Mouse (Mus musculus): ENCODE data around the gene Usp15.
A peak's percentile ranks its signal among the peaks of the same experiment; 100 is the strongest.

The Usp15 gene

GRCm38 (mm10) chr10:123101303-123101702 lies 95.5 kb downstream of the Usp15 start:
- DNase-seq (ENCODE audit: low spot score): no peak

- no peak for DNase-seq (ENCODE audit: low spot score)
Measured at GRCm38 (mm10) chr10:123100584-123100983, 96.2 kb downstream of the Usp15 start.

GRCm38 (mm10) chr10:123094504-123094903 lies 102.3 kb downstream of the Usp15 start:
- DNase-seq (ENCODE audit: low spot score): no peak

GRCm38 (mm10) chr10:123092577-123092976 lies 104.2 kb downstream of the Usp15 start:
- DNase-seq (ENCODE audit: low spot score): no peak

- peak; percentile 61 for DNase-seq (ENCODE audit: low spot score)
Measured at GRCm38 (mm10) chr10:123091737-123092136, 105.1 kb downstream of the Usp15 start.

GRCm38 (mm10) chr10:123089425-123089930 lies 107.3 kb downstream of the Usp15 start:
- DNase-seq (ENCODE audit: low spot score): no peak

- no peak for DNase-seq (ENCODE audit: low spot score)
Measured at GRCm38 (mm10) chr10:123086847-123087246, 109.9 kb downstream of the Usp15 start.

GRCm38 (mm10) chr10:123084900-123085641 lies 111.7 kb downstream of the Usp15 start:
- no peak for DNase-seq (ENCODE audit: low spot score)

- no peak for DNase-seq (ENCODE audit: low spot score)
Measured at GRCm38 (mm10) chr10:123084307-123084706, 112.5 kb downstream of the Usp15 start.

- DNase-seq (ENCODE audit: low spot score): peak; percentile 99
Measured at GRCm38 (mm10) chr10:123076245-123077023, 120.4 kb downstream of the Usp15 start, which contains the start of gene Mon2. Mon2 (minus strand) TSS chr10:123076505.

- no peak for DNase-seq (ENCODE audit: low spot score)
Measured at GRCm38 (mm10) chr10:123075751-123076242, 121.0 kb downstream of the Usp15 start.

- no peak for DNase-seq (ENCODE audit: low spot score)
Measured at GRCm38 (mm10) chr10:123071997-123072396, 124.8 kb downstream of the Usp15 start.

- DNase-seq (ENCODE audit: low spot score): no peak
Measured at GRCm38 (mm10) chr10:123063021-123063420, 133.8 kb downstream of the Usp15 start.

GRCm38 (mm10) chr10:123060831-123061230 lies 136.0 kb downstream of the Usp15 start:
- DNase-seq (ENCODE audit: low spot score): no peak

- DNase-seq (ENCODE audit: low spot score): no peak
Measured at GRCm38 (mm10) chr10:123057082-123057481, 139.7 kb downstream of the Usp15 start.

- DNase-seq (ENCODE audit: low spot score): no peak
Measured at GRCm38 (mm10) chr10:123056463-123056862, 140.3 kb downstream of the Usp15 start.

- no peak for DNase-seq (ENCODE audit: low spot score)
Measured at GRCm38 (mm10) chr10:123055205-123056000, 141.4 kb downstream of the Usp15 start.
